Mouse (Mus musculus) liver (tissue): Measurements from ENCODE around the gene Nuf2.

Experiments
- DNase-seq: peaks from one replicate; pipeline ENCODE4 v3.0.0-alpha.2; 2020; ENCODE audit warnings: mixed read lengths

Gene Nuf2

DNA sequence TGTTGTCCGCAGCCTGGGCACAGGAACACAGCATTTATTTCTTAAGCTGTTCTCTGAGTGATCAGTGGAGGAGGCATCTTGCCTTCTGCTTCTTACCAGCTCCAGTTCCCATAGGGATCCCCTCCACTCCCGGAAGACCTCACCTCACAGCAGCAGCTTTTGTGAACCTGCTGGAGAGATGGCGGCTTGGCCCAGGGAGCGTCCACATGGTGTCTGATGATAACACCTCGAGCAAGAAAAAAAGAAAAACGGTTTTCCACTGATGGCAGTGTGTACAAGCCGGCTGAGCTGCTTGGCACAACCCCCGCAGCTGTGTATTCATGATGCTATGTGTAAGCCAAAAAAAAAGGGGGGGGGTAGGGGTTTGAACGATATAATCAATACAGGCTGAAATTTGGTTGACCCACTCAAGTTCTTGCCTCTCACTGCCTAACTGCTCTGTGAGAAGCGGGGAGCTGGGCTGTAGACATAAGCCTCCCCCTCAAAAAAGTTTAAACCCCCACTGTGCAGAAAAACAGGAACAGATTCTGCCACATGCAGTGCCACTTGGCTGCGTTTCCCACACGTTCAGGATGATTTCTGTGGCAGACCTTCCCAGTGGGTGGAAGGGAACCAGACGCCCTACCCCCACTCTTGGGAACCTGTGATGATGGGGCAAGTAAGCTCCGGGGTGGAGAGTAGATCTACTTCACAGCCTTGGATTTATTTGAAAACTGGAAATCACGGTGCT is 68.7 kb downstream of the Nuf2 start:
- DNase-seq: no peak

DNA sequence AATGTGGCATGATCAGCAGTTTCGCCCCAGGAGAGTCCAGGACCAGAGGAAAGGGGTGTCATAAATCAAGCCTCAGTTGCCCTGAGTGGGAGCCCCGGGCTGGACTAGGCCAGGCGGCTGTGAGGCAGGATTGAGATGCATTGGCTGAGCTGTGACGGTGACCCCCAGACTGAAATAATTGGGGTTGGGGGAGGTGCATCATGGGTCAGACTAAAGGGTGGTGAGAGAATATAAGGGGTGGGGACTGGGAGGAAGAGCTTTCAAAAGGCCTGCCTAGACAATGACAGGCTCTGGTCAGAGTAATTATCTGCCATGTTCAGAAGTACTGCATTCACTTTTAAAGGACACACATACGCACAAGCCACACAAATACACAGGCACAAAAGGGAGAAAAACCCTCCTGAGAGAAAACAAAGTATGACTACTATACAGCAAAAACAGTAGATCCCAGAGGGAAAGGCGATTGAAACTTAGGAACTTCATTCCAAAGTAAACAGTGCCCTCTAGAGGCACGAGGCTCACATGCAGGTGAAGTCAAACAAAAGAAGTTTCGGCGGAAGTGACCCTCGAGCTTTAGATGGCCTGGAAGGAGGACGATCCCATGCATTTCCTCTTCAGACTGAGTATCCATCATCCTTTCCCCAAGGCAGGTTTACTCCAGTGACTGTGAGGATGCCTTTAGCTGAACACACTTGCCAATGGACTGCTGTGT is 72.0 kb downstream of the Nuf2 start:
- DNase-seq: peak; percentile 49
